Mouse (Mus musculus) left cerebral cortex, postnatal 4 days (tissue): ENCODE measurements at regions not wholly inside any gene's neighbourhood (a gene's known extent, or its start where the extent isn't known, plus 50 kb on each side); places are given as distances from the start of the nearest gene placed in this dataset.

Experiments
- DNase-seq: peaks from one replicate; pipeline ENCODE4 v3.0.0-alpha.2; 2022
- intact Hi-C: fragments of 180-260 bp; cut with DNase I; formaldehyde crosslinking; loops from one replicate; pipeline ENCODE4 v1.15.1; 2025

DNA sequence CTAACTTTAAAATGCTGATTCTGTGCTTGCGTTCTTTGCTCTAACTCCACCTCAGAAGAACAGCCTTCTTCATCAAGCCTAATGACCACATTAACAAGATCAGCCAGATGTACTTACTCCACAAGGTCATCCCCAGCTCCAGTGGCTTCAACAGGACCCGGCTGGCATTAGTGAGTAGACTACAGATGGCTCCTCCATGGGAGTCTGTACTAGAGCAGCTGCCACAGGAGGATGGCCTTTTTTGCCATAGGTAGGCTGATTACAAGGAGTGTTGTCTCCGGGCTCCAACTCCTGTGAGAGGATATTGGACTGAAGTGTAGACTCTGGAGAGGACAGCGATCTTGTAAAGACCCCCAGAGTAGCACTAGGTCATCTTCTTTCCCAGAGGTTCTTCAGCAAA is 729.7 kb downstream of the Galc start:
- DNase-seq: peak; percentile 48
- intact Hi-C loops: no loop called here

DNA sequence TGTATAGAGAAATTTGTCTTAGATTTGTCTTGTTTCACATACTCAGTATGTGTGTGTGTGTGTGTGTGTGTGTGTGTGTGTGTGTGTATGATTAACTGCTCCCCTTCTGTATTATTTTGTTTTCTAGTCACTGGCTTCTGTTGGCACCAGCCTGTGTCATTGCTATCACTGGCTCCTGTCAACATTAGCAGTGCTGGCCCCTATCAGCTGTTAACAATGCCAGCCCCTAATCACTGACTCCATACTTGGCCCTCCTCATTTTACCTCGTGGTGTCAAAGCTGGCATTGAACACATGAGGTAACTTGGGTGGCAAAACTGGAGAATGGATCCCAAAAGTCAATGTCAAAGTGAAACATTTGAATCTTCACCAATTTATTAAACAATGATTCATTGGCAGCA is 733.3 kb downstream of the Galc start:
- intact Hi-C loops: no loop called here
- DNase-seq: peak; percentile 20

GRCm38 (mm10) chr12:97519834-97520489 is 739.3 kb downstream of the Galc start:
- peak; percentile 6 for DNase-seq
- intact Hi-C loops: no loop called here

DNA sequence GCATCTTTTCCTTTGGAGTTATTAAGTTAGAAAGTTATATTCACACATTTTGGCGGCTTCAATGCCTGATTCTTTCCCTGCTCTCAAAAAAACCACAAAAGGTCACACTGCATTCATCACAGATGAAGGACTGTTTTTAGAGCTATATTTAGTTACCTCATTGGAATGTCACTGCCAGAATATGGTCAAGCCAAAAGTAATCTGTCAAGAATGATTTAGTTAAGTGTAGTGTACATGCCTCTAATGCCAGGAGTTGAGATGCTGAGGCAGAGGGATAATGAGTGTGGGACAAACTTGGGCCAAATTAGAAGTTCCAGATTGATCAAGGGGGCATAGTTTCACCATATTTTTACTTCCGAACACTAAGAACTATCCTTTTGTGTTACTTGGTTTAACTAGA is 741.7 kb downstream of the Galc start:
- no peak for DNase-seq
- intact Hi-C loops: no loop called here

DNA sequence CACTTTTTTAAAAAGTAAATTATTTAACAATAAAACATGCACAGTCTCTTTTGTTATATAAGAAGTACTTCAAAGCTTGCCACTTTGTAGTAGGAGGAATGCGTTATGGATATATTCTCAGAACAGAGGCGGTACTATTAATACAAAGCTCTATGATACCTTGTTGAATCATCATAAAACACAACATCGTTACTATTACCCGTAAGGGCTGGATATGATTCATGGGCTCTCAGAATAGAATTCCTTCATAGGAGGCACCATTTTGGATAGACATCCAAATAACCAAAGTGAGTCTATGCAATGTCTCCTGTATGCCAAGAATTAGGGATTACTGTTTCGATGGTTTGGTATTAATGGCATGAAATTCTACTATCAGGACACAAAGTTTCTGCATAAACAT is 743.5 kb downstream of the Galc start:
- intact Hi-C loops: no loop called here
- DNase-seq: no peak

- intact Hi-C loops: no loop called here
- DNase-seq: peak; percentile 37
These were observed 747.4 kb downstream of the Galc start for GRCm38 (mm10) chr12:97511866-97512265.

- DNase-seq: no peak
- intact Hi-C loops: no loop called here
These were observed 757.8 kb downstream of the Galc start for GRCm38 (mm10) chr12:97501441-97501840.

DNA sequence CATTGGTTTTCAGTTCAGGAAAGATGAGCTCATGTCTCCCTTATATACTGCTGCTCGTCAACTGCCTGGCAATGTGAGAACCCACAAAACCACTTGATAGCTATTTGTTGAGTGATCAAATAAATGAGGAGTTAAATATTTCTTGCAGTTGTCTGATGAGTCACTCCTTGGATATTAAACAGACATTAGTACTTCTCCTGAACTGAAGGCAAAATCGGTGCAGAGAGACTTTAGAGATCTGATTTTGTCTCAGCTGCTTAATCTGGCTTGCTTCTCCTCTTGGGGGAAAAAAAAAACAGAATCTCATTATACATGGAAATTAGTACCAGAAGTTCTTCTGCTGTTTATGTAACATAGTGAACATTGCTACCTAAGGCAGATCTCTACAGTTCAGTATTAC is 775.7 kb downstream of the Galc start:
- DNase-seq: no peak
- intact Hi-C loops: no loop called here

DNA sequence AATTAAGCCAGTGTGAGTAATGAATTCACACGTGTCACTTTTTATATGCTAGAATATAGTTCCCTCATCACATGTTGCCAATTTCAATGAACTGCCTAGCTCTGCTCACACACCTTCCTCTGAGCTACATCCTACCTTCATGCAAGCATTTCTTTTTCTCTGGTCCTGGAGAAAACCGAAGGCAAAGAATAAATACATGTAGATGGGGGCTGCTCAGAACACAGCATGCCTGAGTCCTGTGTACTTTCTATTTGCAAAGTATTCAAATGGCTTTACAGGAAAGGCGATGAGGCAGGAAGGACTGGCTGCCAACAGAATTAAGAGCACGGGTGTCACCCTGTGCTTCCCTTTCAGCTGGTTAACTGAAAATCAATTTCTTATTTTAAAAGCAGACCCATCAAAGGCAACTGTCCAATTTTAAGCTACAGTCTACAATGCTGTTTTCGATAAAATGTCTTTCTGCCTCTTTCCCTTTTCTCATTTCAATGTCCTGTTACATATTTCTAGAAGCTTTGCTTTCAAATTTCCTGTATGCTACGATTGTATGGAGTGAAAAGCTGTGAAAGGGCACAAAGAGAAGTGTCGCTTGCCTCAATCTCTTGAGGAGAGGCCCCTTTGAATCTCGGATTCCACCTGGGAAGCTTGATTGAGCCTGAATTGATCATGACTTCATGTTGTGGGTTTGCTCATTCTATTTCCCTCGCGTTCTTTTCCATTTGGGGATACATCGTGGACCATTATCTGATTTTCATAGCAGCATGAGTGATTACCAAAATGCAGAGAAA is 782.6 kb downstream of the Galc start:
- DNase-seq: no peak

GRCm38 (mm10) chr12:97475751-97476150 is 783.5 kb downstream of the Galc start:
- no peak for DNase-seq
- intact Hi-C loops: no loop called here

More for the DNA sequence above, 782.6 kb downstream of the Galc start:
- intact Hi-C loops: no loop called here

DNA sequence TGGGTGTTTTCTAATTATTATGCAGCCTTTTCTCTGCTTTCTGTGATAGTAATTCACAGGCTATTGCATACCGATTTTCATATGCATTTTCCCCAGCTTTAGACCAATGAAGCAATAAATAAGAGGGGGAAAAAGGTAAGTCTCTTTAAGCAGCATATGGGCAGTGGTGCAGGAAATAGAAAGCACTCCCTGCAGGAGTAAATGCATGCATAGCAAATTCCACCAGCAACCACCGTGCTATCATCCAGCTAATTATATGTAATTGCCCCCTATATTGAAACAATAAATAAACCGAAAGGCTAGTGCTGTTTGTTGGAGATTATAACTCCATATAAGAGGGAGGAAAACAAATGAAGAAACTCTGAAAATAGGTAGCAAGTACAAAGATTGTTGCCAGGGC is 790.1 kb downstream of the Galc start:
- intact Hi-C loops: no loop called here
- DNase-seq: no peak

DNA sequence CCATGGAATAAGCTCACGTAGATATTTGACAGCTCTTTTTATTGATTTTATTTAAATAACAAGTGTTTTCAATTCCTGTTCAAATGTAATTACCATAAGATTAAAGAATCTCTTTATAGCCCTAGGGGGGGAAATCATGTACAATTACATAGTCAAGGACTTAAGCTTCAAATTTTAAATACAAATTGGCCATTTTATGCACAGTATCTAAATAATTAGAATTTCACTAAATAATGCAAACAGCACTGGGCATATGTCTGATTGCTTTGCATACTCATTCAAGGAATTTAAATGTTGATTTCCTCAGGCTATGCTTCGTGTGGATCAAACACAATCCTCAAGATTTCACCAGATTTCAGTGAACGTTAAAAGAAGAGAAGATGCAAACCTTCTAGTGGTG is 823.1 kb downstream of the Galc start:
- intact Hi-C loops: no loop called here
- no peak for DNase-seq

- no peak for DNase-seq
- intact Hi-C loops: no loop called here
These were observed 825.2 kb downstream of the Galc start for GRCm38 (mm10) chr12:97434021-97434420.

- no peak for DNase-seq
- intact Hi-C loops: no loop called here
These were observed 826.6 kb downstream of the Galc start for GRCm38 (mm10) chr12:97432704-97433103.

DNA sequence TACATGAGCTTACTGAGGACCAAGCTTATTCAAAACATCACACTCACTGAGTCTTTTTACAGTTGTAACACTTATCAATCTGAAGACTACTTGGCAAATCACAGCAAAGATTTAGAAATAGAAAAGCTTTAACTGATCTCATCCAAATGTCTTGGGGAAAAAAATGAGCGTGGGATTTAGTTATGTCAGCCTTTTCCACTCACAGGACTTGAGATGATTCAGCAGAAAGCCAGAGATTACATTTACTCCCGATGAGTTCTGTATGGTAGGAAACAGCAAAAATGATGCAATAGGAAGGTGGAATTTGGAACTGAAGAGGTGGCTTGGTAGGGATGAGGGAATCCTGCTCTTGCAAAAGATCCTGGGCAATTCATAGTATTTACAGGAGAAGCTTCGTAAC is 831.0 kb downstream of the Galc start:
- intact Hi-C loops: no loop called here
- DNase-seq: no peak

GRCm38 (mm10) chr12:97424726-97425125 is 834.5 kb downstream of the Galc start:
- no peak for DNase-seq
- intact Hi-C loops: no loop called here

- intact Hi-C loops: no loop called here
- DNase-seq: no peak
These were observed 855.8 kb downstream of the Galc start for GRCm38 (mm10) chr12:97403440-97403839.

GRCm38 (mm10) chr12:97402412-97403396 is 856.6 kb downstream of the Galc start:
- no peak for DNase-seq
- intact Hi-C loops: no loop called here

- intact Hi-C loops: no loop called here
- no peak for DNase-seq
These were observed 860.7 kb downstream of the Galc start for GRCm38 (mm10) chr12:97398582-97398945.

GRCm38 (mm10) chr12:97397850-97398581 is 861.2 kb downstream of the Galc start:
- intact Hi-C loops: no loop called here
- DNase-seq: no peak

DNA sequence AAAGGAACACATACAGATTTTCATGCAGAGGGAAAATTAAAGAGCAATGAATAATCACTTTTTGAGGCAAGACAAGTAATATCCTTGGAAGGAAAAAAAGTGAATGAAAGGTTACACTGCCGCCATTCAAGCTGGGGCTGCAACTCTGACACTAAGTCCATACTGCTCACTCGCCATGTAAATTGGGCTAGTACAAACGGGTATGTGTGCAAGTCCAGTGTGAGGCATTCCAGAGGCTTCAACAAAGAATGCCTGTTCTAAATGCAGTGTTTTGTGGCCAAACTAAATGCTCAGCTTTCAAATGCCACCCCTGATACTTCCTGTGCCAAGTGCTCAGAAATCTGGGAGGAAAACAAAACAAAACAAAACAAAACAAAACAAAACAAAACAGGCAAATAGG is 897.5 kb downstream of the Galc start:
- no peak for DNase-seq
- intact Hi-C loops: no loop called here
